Mouse (Mus musculus) Patski (cell line): ENCODE data around the gene Gm4981. TPM values are rescaled to one million over a fixed set of nuclear protein-coding genes. Genes with fewer than 3 reads are reported as not detected.

Experiments used
- ATAC-seq: fragments of 100-300 bp; one replicate; pipeline ENCODE4 v1.8.0; 2021
- CTCF ChIA-PET: fragments of 350-600 bp; sonication (Branson Sonifier 250); formaldehyde crosslinking; loops from one replicate; lab custom pipeline; 2022; ENCODE audit warnings: inconsistent platforms; lab: Charles Lee
- POLR2A ChIA-PET: fragments of 350-600 bp; sonication (Branson Sonifier 250); formaldehyde crosslinking; loops from one replicate; lab custom pipeline; 2022; ENCODE audit warnings: antibody characterized with exemption, inconsistent platforms; lab: Charles Lee
- DNase-seq: peaks from one replicate; pipeline ENCODE4 v3.0.0-alpha.2; 2011; ENCODE audit warnings: low read depth, low spot score
- H3K27me3 ChIP-seq: fragments of 371-371 bp; one replicate; pipeline ENCODE4 v1.5.1; 2021
- CTCF ChIP-seq: fragments of 100-300 bp; IDR thresholded peaks from one replicate; pipeline ENCODE4 v1.5.1; 2021
- in situ Hi-C: fragments of 300-500 bp; cut with MboI; formaldehyde crosslinking; loops from 3 replicates; pipeline ENCODE4 v1.11.1; 2018; ENCODE audit warnings: low pct_unique_long_range_greater_than_20kb, mixed read lengths
- polyA plus RNA-seq: library from polyadenylated mRNA; unstranded; gene quantifications from one replicate; pipeline ENCODE4 v1.2.3, GENCODE M21; 2021

The Gm4981 gene
- polyA plus RNA-seq, 1 experiment from 2014 or later: not detected

- DNase-seq (no peak), ATAC-seq (no peak)
- TF ChIP-seq CTCF: no peak
- ChIA-PET CTCF (no interaction called here), POLR2A (no interaction called here)
- in situ Hi-C loops: no loop called here
- peaks cover 35% of the 10 kb centered on the region for H3K27me3 ChIP-seq
Observed at GRCm38 (mm10) chr10:58214497-58214896, 22.0 kb downstream of the Gm4981 start.

DNA sequence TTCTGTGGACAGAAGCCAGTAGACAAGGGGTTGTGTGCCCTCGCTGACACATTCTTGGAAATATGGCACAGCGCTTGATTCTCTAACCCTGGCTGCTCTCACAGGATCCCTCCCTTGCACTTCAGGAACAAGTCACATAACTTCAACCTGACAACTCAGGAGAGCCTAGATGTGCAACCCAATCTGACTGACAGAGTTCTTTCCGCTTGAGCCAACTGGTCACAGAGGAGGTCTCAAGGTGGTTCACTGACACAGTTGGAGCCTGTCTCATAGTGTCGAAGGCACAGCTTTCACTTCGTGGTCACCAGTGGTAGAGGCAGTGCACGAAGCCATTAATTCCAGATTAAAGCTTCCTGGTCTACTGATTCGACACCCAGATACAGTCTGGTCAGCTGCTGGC, 24.3 kb downstream of the Gm4981 start:
- CTCF ChIA-PET: no interaction called here
- TF ChIP-seq CTCF: no peak
- peaks cover 46% of the 10 kb centered on the region for H3K27me3 ChIP-seq
- no peak for ATAC-seq
- no peak for DNase-seq
- in situ Hi-C loops: no loop called here
- POLR2A ChIA-PET: no interaction called here

DNA sequence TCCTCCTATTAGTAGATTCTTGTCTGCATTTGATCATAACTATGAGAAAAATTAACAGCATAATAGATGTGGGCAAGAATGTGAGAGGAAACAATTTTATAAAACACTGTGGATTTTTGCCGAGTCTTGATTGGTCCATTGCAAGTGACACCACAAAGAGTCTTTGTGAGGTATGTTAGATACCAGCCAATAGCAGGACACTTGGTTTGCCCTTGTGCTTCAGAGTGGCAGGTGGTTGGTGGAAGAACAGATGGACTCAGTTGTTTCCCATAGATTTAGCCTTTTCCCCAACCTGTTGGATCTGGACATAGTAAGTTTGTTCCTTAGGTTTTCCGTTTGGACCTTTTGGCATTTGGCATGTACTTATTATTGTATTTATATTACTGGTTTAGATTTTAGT, 25.3 kb downstream of the Gm4981 start:
- ChIA-PET POLR2A (no interaction called here), CTCF (no interaction called here)
- peaks cover 38% of the 10 kb centered on the region for H3K27me3 ChIP-seq
- ATAC-seq (no peak), DNase-seq (no peak)
- no peak for TF ChIP-seq CTCF
- in situ Hi-C loops: no loop called here

DNA sequence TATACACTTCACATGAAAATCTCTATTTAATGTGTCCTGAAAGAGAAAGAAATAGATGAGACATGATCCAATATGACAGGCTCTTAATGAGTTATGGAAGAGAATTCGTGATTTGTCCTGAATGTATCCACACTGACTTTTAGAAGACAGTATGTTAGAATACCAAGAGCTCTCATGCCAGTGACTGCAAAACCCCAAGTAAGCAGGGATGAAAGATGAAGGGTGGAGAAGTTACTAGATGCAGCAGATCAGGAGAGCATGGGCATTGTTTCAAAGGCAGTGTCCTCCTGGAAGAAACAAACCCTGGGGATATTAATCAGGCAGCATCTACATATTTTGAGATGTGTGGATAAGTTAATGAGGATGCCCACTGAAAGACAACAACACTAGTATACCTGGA, 26.0 kb downstream of the Gm4981 start:
- ATAC-seq (no peak), DNase-seq (no peak)
- no peak for TF ChIP-seq CTCF
- H3K27me3 ChIP-seq: peaks cover 32% of the 10 kb centered on the region
- in situ Hi-C loops: no loop called here
- POLR2A ChIA-PET: no interaction called here
- CTCF ChIA-PET: no interaction called here

- CTCF ChIA-PET: no interaction called here
- DNase-seq: no peak
- POLR2A ChIA-PET: no interaction called here
Observed at GRCm38 (mm10) chr10:58209710-58210467, 26.6 kb downstream of the Gm4981 start.

GRCm38 (mm10) chr10:58206639-58207404, 29.7 kb downstream of the Gm4981 start:
- in situ Hi-C loops: no loop called here
- TF ChIP-seq CTCF: no peak
- ChIA-PET CTCF (no interaction called here), POLR2A (no interaction called here)
- ATAC-seq (no peak), DNase-seq (no peak)
- peaks cover 13% of the 10 kb centered on the region for H3K27me3 ChIP-seq

More at GRCm38 (mm10) chr10:58209710-58210467, 26.6 kb downstream of the Gm4981 start:
- in situ Hi-C loops: no loop called here
- TF ChIP-seq CTCF: no peak
- no peak for ATAC-seq
- H3K27me3 ChIP-seq: peaks cover 27% of the 10 kb centered on the region

DNA sequence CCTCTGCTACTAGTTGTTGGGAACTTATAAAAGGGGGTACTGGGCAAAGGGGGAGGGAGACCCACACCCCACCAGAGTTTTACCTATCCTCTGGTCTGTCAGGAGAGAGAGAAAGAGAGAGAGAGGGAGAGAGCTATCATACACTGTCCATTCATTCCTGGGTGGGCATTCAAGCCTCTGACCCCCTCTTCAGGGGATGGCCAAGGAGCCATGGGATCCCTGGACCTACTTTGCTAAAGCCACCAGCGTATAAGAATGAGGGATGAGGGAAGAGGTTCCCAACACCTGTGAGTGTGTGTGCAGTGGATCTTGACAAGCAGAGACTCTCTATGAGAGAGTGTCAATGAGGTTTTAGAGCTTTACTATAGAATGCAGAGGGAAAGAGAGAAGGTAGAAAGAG, 30.5 kb downstream of the Gm4981 start:
- ATAC-seq (no peak), DNase-seq (no peak)
- peaks cover 13% of the 10 kb centered on the region for H3K27me3 ChIP-seq
- in situ Hi-C loops: no loop called here
- ChIA-PET CTCF (no interaction called here), POLR2A (no interaction called here)
- no peak for TF ChIP-seq CTCF

Other genes with a start within 250 kb of the Gm4981 start
- not detected for gene AW822073, start 11.8 kb downstream of the Gm4981 start, polyA plus RNA-seq
- not detected for gene Duxf3, start 4.0 kb downstream of the Gm4981 start, polyA plus RNA-seq
- 38.3 TPM for gene Gcc2, start 18.8 kb upstream of the Gm4981 start, polyA plus RNA-seq
- gene Lims1, start 86.8 kb upstream of the Gm4981 start, polyA plus RNA-seq: 56.0 TPM
- gene Ranbp2, start 210.2 kb upstream of the Gm4981 start, polyA plus RNA-seq: 48.9 TPM